Mouse (Mus musculus): ENCODE measurements around the gene Apoe. TPM values are rescaled to one million over a fixed set of nuclear protein-coding genes. Genes with fewer than 3 reads are reported as not detected.

Apoe gene
- polyA plus RNA-seq, 1 experiment, result 2.0 TPM

- H3K4me3 ChIP-seq (ENCODE audit: insufficient read depth, poor library complexity, severe bottlenecking), result no peak overlapping the region
- TF ChIP-seq MYOG (IDR thresholded peaks at IDR 0.05; ENCODE audit: control insufficient read depth, extremely low read depth, insufficient read length) (no peak), MAX (IDR thresholded peaks at IDR 0.05) (no peak), CTCF (IDR thresholded peaks at IDR 0.05; ENCODE audit: control insufficient read depth, insufficient read depth, insufficient read length) (no peak), FOSL1 (IDR thresholded peaks at IDR 0.05; ENCODE audit: insufficient read depth, low read length, poor library complexity, severe bottlenecking) (no peak), MYOD1 (IDR thresholded peaks at IDR 0.05; ENCODE audit: control insufficient read depth, insufficient read length, low read depth) (no peak), CEBPB (IDR thresholded peaks at IDR 0.05; ENCODE audit: low read depth) (no peak), USF1 (IDR thresholded peaks at IDR 0.05; ENCODE audit: low read depth) (no peak)
- no peaks in the 10 kb centered on the region for H3K27me3 ChIP-seq (ENCODE audit: control insufficient read depth, insufficient read depth, insufficient read length)
- H3K79me2 ChIP-seq (ENCODE audit: control insufficient read depth, insufficient read depth), result no peaks in the 10 kb centered on the region
- no peaks in the 10 kb centered on the region for H3K36me3 ChIP-seq (ENCODE audit: control insufficient read depth, insufficient read depth)
- H3ac ChIP-seq (ENCODE audit: control insufficient read depth, insufficient read length, low read depth), result no peak overlapping the region
- H3K79me3 ChIP-seq (ENCODE audit: low read depth), result no peaks in the 10 kb centered on the region
Measured at GRCm38 (mm10) chr7:19695213-19695594, 3.8 kb downstream of the Apoe start.

GRCm38 (mm10) chr7:19694336-19695212, 4.4 kb downstream of the Apoe start:
- no peaks in the 10 kb centered on the region for H3K79me3 ChIP-seq (ENCODE audit: low read depth)

GRCm38 (mm10) chr7:19693421-19693820, 5.6 kb downstream of the Apoe start:
- no peaks in the 10 kb centered on the region for H3K79me2 ChIP-seq (ENCODE audit: control insufficient read depth, insufficient read depth)
- peaks cover 4% of the 10 kb centered on the region for H3K27me3 ChIP-seq (ENCODE audit: control insufficient read depth, insufficient read depth, insufficient read length)
- TF ChIP-seq MAX (IDR thresholded peaks at IDR 0.05), result no peak
- no peak for TF ChIP-seq USF1 (IDR thresholded peaks at IDR 0.05; ENCODE audit: low read depth)
- no peak for TF ChIP-seq CEBPB (IDR thresholded peaks at IDR 0.05; ENCODE audit: low read depth)
- no peak for TF ChIP-seq MYOD1 (IDR thresholded peaks at IDR 0.05; ENCODE audit: control insufficient read depth, insufficient read length, low read depth)
- TF ChIP-seq CTCF (IDR thresholded peaks at IDR 0.05; ENCODE audit: control insufficient read depth, insufficient read depth, insufficient read length), result no peak
- TF ChIP-seq MYOG (IDR thresholded peaks at IDR 0.05; ENCODE audit: control insufficient read depth, extremely low read depth, insufficient read length), result no peak
- TF ChIP-seq FOSL1 (IDR thresholded peaks at IDR 0.05; ENCODE audit: insufficient read depth, low read length, poor library complexity, severe bottlenecking), result no peak
- H3ac ChIP-seq (ENCODE audit: control insufficient read depth, insufficient read length, low read depth), result no peak overlapping the region
- no peaks in the 10 kb centered on the region for H3K36me3 ChIP-seq (ENCODE audit: control insufficient read depth, insufficient read depth)
- no peaks in the 10 kb centered on the region for H3K79me3 ChIP-seq (ENCODE audit: low read depth)
- H3K4me3 ChIP-seq (ENCODE audit: insufficient read depth, poor library complexity, severe bottlenecking), result no peak overlapping the region

More at GRCm38 (mm10) chr7:19694336-19695212, 4.4 kb downstream of the Apoe start:
- H3K27me3 ChIP-seq (ENCODE audit: control insufficient read depth, insufficient read depth, insufficient read length), result no peaks in the 10 kb centered on the region
- no peaks in the 10 kb centered on the region for H3K79me2 ChIP-seq (ENCODE audit: control insufficient read depth, insufficient read depth)
- no peak for TF ChIP-seq MYOG (IDR thresholded peaks at IDR 0.05; ENCODE audit: control insufficient read depth, extremely low read depth, insufficient read length)
- no peak for TF ChIP-seq MYOD1 (IDR thresholded peaks at IDR 0.05; ENCODE audit: control insufficient read depth, insufficient read length, low read depth)
- no peak for TF ChIP-seq CEBPB (IDR thresholded peaks at IDR 0.05; ENCODE audit: low read depth)
- TF ChIP-seq MAX (IDR thresholded peaks at IDR 0.05), result no peak
- no peak for TF ChIP-seq USF1 (IDR thresholded peaks at IDR 0.05; ENCODE audit: low read depth)
- TF ChIP-seq FOSL1 (IDR thresholded peaks at IDR 0.05; ENCODE audit: insufficient read depth, low read length, poor library complexity, severe bottlenecking), result no peak
- TF ChIP-seq CTCF (IDR thresholded peaks at IDR 0.05; ENCODE audit: control insufficient read depth, insufficient read depth, insufficient read length), result no peak
- H3K36me3 ChIP-seq (ENCODE audit: control insufficient read depth, insufficient read depth), result no peaks in the 10 kb centered on the region
- no peak overlapping the region for H3K4me3 ChIP-seq (ENCODE audit: insufficient read depth, poor library complexity, severe bottlenecking)
- H3ac ChIP-seq (ENCODE audit: control insufficient read depth, insufficient read length, low read depth), result no peak overlapping the region

- TF ChIP-seq USF1 (IDR thresholded peaks at IDR 0.05; ENCODE audit: low read depth) (no peak), CTCF (IDR thresholded peaks at IDR 0.05; ENCODE audit: control insufficient read depth, insufficient read depth, insufficient read length) (no peak), MAX (IDR thresholded peaks at IDR 0.05) (no peak), FOSL1 (IDR thresholded peaks at IDR 0.05; ENCODE audit: insufficient read depth, low read length, poor library complexity, severe bottlenecking) (no peak), CEBPB (IDR thresholded peaks at IDR 0.05; ENCODE audit: low read depth) (no peak), MYOD1 (IDR thresholded peaks at IDR 0.05; ENCODE audit: control insufficient read depth, insufficient read length, low read depth) (no peak), MYOG (IDR thresholded peaks at IDR 0.05; ENCODE audit: control insufficient read depth, extremely low read depth, insufficient read length) (no peak)
- H3K79me2 ChIP-seq (ENCODE audit: control insufficient read depth, insufficient read depth), result no peaks in the 10 kb centered on the region
- no peaks in the 10 kb centered on the region for H3K36me3 ChIP-seq (ENCODE audit: control insufficient read depth, insufficient read depth)
- peaks cover 4% of the 10 kb centered on the region for H3K27me3 ChIP-seq (ENCODE audit: control insufficient read depth, insufficient read depth, insufficient read length)
- no peaks in the 10 kb centered on the region for H3K79me3 ChIP-seq (ENCODE audit: low read depth)
- H3ac ChIP-seq (ENCODE audit: control insufficient read depth, insufficient read length, low read depth), result no peak within 1 kb of the TSS
- H3K4me3 ChIP-seq (ENCODE audit: insufficient read depth, poor library complexity, severe bottlenecking), result no peak within 1 kb of the TSS
Measured at GRCm38 (mm10) chr7:19691873-19692865, 6.8 kb downstream of the Apoe start, which contains the start of gene Apoc1. Gene Apoc1, minus strand, starts transcription at chr7:19692660.

GRCm38 (mm10) chr7:19691434-19691833, 7.6 kb downstream of the Apoe start:
- Histone ChIP-seq H3K4me3 (ENCODE audit: insufficient read depth, poor library complexity, severe bottlenecking) (no peak overlapping the region), H3K36me3 (ENCODE audit: control insufficient read depth, insufficient read depth) (no peaks in the 10 kb centered on the region), H3K27me3 (ENCODE audit: control insufficient read depth, insufficient read depth, insufficient read length) (peaks cover 4% of the 10 kb centered on the region), H3K79me3 (ENCODE audit: low read depth) (no peaks in the 10 kb centered on the region), H3ac (ENCODE audit: control insufficient read depth, insufficient read length, low read depth) (no peak overlapping the region), H3K79me2 (ENCODE audit: control insufficient read depth, insufficient read depth) (no peaks in the 10 kb centered on the region)
- TF ChIP-seq USF1 (IDR thresholded peaks at IDR 0.05; ENCODE audit: low read depth) (no peak), CEBPB (IDR thresholded peaks at IDR 0.05; ENCODE audit: low read depth) (no peak), MYOG (IDR thresholded peaks at IDR 0.05; ENCODE audit: control insufficient read depth, extremely low read depth, insufficient read length) (no peak), MAX (IDR thresholded peaks at IDR 0.05) (no peak), MYOD1 (IDR thresholded peaks at IDR 0.05; ENCODE audit: control insufficient read depth, insufficient read length, low read depth) (no peak), CTCF (IDR thresholded peaks at IDR 0.05; ENCODE audit: control insufficient read depth, insufficient read depth, insufficient read length) (no peak), FOSL1 (IDR thresholded peaks at IDR 0.05; ENCODE audit: insufficient read depth, low read length, poor library complexity, severe bottlenecking) (no peak)

Data from C2C12 (cell line).